Mouse (Mus musculus): ENCODE data around the gene Ier5. TPM values are rescaled to one million over a fixed set of nuclear protein-coding genes. Genes with fewer than 3 reads are reported as not detected.

Gene Ier5
- total and polyA plus RNA-seq, 3 experiments, result 7.2 to 7.4 TPM; not detected in 1

DNA sequence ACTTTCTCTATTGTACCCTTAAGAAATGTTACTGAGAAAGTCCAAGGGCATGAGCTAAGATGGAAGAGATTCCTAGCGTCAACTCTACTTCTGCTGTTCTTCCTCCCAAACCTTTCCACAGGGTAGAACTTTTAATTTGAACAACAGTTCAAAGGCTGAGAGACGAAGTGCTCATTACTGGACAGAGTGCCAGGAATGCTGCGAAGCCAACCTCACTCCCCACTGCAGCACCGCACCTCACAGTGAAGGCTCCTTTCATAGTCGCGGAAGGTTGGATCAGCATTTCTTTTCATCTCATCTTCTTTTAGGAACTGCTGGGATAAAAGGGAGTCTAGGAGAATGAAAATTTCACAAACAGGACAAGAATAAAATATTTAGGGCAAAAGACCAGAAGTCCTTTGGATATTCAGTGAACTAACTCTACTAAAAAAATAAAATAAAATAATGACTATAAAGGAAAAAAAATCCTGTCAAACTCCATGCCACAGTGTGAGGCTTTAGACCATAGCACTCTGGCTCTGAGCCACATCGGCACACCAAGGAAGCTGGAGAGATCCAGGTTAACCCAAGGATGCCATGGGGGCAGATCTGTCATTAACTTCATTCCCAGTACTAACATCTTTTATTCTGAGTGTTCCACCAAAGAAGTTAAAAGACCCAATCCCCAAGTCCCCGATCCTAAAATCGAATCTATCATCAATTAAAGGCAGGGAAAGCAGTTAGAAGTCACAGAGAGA is 5.3 kb downstream of the Ier5 start:
- peaks cover 16% of the 10 kb centered on the region for H3K79me2 ChIP-seq (ENCODE audit: control insufficient read depth, insufficient read depth, low read length, poor library complexity)
- H3K4me1 ChIP-seq (ENCODE audit: control insufficient read depth in 1 of 2, insufficient read depth in 2 of 2, low read length in 2 of 2), result peaks cover 5 to 8% of the 10 kb centered on the region in 2 experiments
- peaks cover 0 to 12% of the 10 kb centered on the region in 2 experiments; a peak in 2 of 4 replicates for H3K36me3 ChIP-seq (ENCODE audit: control insufficient read depth in 1 of 2, insufficient read depth in 2 of 2, low read length in 2 of 2)
- H3K27me3 ChIP-seq (ENCODE audit: control insufficient read depth in 1 of 2, insufficient read depth in 2 of 2, low read length in 2 of 2), result no peaks in the 10 kb centered on the region
- H3K9me3 ChIP-seq (replicated peaks; ENCODE audit: insufficient read depth, low read length), result no peaks in the 10 kb centered on the region
- no peak overlapping the region for H3K4me3 ChIP-seq (ENCODE audit: control insufficient read depth in 1 of 2, insufficient read depth in 1 of 2, low read depth in 2 of 2, low read length in 2 of 2)
- no peak overlapping the region for H3K9ac ChIP-seq (ENCODE audit: control insufficient read depth, low read depth, low read length, poor library complexity, severe bottlenecking)
- no peak overlapping the region for H3K27ac ChIP-seq (ENCODE audit: control insufficient read depth, low read depth, low read length)
- DNase-seq (ENCODE audit: low read depth, low spot score), result no peak
- TF ChIP-seq MYC (IDR thresholded peaks at IDR 0.05; ENCODE audit: low read depth, low read length) (no peak), GATA1 (IDR thresholded peaks at IDR 0.05; ENCODE audit: low read depth, low read length) (no peak), GABPA (IDR thresholded peaks at IDR 0.05; ENCODE audit: low read depth, low read length) (no peak), POLR2AphosphoS2 (IDR thresholded peaks at IDR 0.05; ENCODE audit: low read length) (no peak), MEF2A (IDR thresholded peaks at IDR 0.05; ENCODE audit: extremely low read depth, insufficient replicate concordance, low read depth, low read length, poor library complexity, severe bottlenecking) (no peak), POLR2AphosphoS5 (IDR thresholded peaks at IDR 0.05; ENCODE audit: borderline replicate concordance, low read depth, low read length) (no peak), TCF12 (IDR thresholded peaks at IDR 0.05; ENCODE audit: low read depth, low read length) (no peak), ZC3H11A (IDR thresholded peaks at IDR 0.05; ENCODE audit: low read depth, low read length) (no peak), ZMIZ1 (IDR thresholded peaks at IDR 0.05; ENCODE audit: low read depth, low read length) (no peak), UBTF (IDR thresholded peaks at IDR 0.05; ENCODE audit: borderline replicate concordance, insufficient read depth, low read depth, low read length) (no peak)

DNA sequence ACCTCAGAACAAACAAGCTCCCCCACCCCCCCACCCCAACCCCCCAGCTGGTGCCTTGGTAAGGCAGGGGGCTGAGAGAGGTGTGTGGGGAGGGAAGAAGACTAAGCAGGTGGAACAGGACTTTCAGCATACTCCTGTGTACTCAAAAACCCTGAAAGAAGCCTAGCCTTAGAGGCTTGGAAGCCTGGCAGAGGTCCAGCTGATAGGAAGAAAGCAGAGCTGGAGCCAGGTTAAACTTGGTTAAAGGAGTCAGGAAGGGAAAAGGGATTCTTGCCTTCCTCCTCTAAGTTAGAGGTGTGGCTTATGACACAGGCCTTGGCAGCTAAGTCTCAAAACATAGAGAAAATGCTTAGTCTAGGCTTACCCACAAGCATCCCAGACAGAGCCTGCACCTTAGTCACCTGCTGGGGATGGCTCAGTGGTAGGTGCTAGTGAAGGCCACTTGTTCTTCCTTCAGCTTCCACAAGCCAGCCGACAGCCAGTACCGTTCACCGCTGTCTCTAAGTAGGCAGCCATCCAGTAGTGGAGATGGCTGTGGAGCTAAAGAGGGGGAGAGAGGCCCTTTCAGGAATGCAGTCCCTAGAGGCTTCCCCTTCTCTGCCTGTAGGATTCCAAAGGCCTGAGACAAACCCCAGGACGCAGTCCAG is 6.2 kb downstream of the Ier5 start:
- no peak for DNase-seq (ENCODE audit: low read depth, low spot score)
- Histone ChIP-seq H3K27me3 (ENCODE audit: control insufficient read depth in 1 of 2, insufficient read depth in 2 of 2, low read length in 2 of 2) (no peaks in the 10 kb centered on the region), H3K36me3 (ENCODE audit: control insufficient read depth in 1 of 2, insufficient read depth in 2 of 2, low read length in 2 of 2) (peaks cover 0 to 12% of the 10 kb centered on the region in 2 experiments; a peak in 2 of 4 replicates), H3K4me3 (ENCODE audit: control insufficient read depth in 1 of 2, insufficient read depth in 1 of 2, low read depth in 2 of 2, low read length in 2 of 2) (no peak overlapping the region), H3K27ac (ENCODE audit: control insufficient read depth, low read depth, low read length) (no peak overlapping the region), H3K9me3 (replicated peaks; ENCODE audit: insufficient read depth, low read length) (no peaks in the 10 kb centered on the region), H3K9ac (ENCODE audit: control insufficient read depth, low read depth, low read length, poor library complexity, severe bottlenecking) (no peak overlapping the region), H3K79me2 (ENCODE audit: control insufficient read depth, insufficient read depth, low read length, poor library complexity) (peaks cover 7% of the 10 kb centered on the region), H3K4me1 (ENCODE audit: control insufficient read depth in 1 of 2, insufficient read depth in 2 of 2, low read length in 2 of 2) (peaks cover 5 to 8% of the 10 kb centered on the region in 2 experiments)
- no peak for TF ChIP-seq RCOR1 (IDR thresholded peaks at IDR 0.05; ENCODE audit: low read depth, low read length)
- TF ChIP-seq TAL1 (IDR thresholded peaks at IDR 0.05; ENCODE audit: low read length), result no peak
- no peak for TF ChIP-seq NELFE (IDR thresholded peaks at IDR 0.05; ENCODE audit: low read depth, low read length)
- no peak for TF ChIP-seq ETS1 (IDR thresholded peaks at IDR 0.05; ENCODE audit: low read depth, low read length)
- TF ChIP-seq RAD21 (IDR thresholded peaks at IDR 0.05; ENCODE audit: low read depth, low read length), result no peak
- TF ChIP-seq POLR2AphosphoS5 (IDR thresholded peaks at IDR 0.05; ENCODE audit: borderline replicate concordance, low read depth, low read length), result no peak
- no peak for TF ChIP-seq E2F4 (IDR thresholded peaks at IDR 0.05; ENCODE audit: borderline replicate concordance, low read depth, low read length)
- TF ChIP-seq BHLHE40 (IDR thresholded peaks at IDR 0.05; ENCODE audit: borderline replicate concordance, low read depth, low read length), result no peak
- no peak for TF ChIP-seq JUND (IDR thresholded peaks at IDR 0.05; ENCODE audit: low read depth, low read length)
- TF ChIP-seq SMC3 (IDR thresholded peaks at IDR 0.05; ENCODE audit: low read depth, low read length), result no peak
- TF ChIP-seq GABPA (IDR thresholded peaks at IDR 0.05; ENCODE audit: low read depth, low read length), result no peak
- no peak for TF ChIP-seq USF2 (IDR thresholded peaks at IDR 0.05; ENCODE audit: borderline replicate concordance in 1 of 2, insufficient read depth in 1 of 2, low read depth in 1 of 2, low read length in 2 of 2)
- TF ChIP-seq MYB (IDR thresholded peaks at IDR 0.05; ENCODE audit: low read depth, low read length), result no peak
- TF ChIP-seq MXI1 (IDR thresholded peaks at IDR 0.05; ENCODE audit: low read depth, low read length), result no peak
- TF ChIP-seq MAFK (IDR thresholded peaks at IDR 0.05; ENCODE audit: borderline replicate concordance, low read depth, low read length), result no peak

Data from MEL (cell line).